Mouse (Mus musculus) midbrain, embryonic 16.5 days (tissue): ENCODE data around the gene Cyb561d2. TPM values are rescaled to one million over a fixed set of nuclear protein-coding genes. Genes with fewer than 3 reads are reported as not detected.
"Not testable (repeated sequence)": the region's sequence is repeated elsewhere in the genome, so short reads cannot be mapped to it uniquely, and the experiment has no call there.

ENCODE experiments used
- ATAC-seq: fragments of 200-750 bp; cut with Nextera tagmentation; 2 replicates; pipeline ENCODE4 v1.8.0; 2017; ENCODE audit warnings: moderate TSS enrichment
- H3K27ac ChIP-seq: fragments of 300-500 bp; sonication (generic); 2 replicates; pipeline ENCODE4 v1.5.1; 2014; ENCODE audit warnings: mild to moderate bottlenecking, low read length, mixed read lengths
- H3K27me3 ChIP-seq: fragments of 300-500 bp; sonication (generic); 2 replicates; pipeline ENCODE4 v1.6.1; 2014; ENCODE audit warnings: low read depth, low read length, mixed read lengths; ENCODE audit not compliant: control insufficient read depth, insufficient read depth
- H3K36me3 ChIP-seq: fragments of 300-500 bp; sonication (generic); 2 replicates; pipeline ENCODE4 v1.6.1; 2014; ENCODE audit warnings: mild to moderate bottlenecking, low read length, moderate library complexity, mixed read lengths; ENCODE audit not compliant: control insufficient read depth, insufficient read depth
- H3K4me1 ChIP-seq: fragments of 300-500 bp; sonication (generic); 2 replicates; pipeline ENCODE4 v1.6.1; 2014; ENCODE audit warnings: mild to moderate bottlenecking, low read length, mixed read lengths; ENCODE audit not compliant: control insufficient read depth, insufficient read depth
- H3K4me2 ChIP-seq: fragments of 300-500 bp; sonication (generic); 2 replicates; pipeline ENCODE4 v1.6.1; 2014; ENCODE audit warnings: mild to moderate bottlenecking, low read length, mixed read lengths
- H3K4me3 ChIP-seq: fragments of 300-500 bp; sonication (generic); 2 replicates; pipeline ENCODE4 v1.5.1; 2014; ENCODE audit warnings: low read depth, mild to moderate bottlenecking, low read length, moderate library complexity, mixed read lengths
- H3K9ac ChIP-seq: fragments of 300-500 bp; sonication (generic); 2 replicates; pipeline ENCODE4 v1.6.1; 2014; ENCODE audit warnings: low read depth, low read length, mixed read lengths
- H3K9me3 ChIP-seq: fragments of 300-500 bp; sonication (generic); replicated peaks from 2 replicates; pipeline ENCODE4 v1.6.1; 2014; ENCODE audit warnings: mild to moderate bottlenecking, low read length, mixed read lengths; ENCODE audit not compliant: control insufficient read depth, poor library complexity, severe bottlenecking
- WGBS: fragments of 180-500 bp; shearing (Covaris S2); extraction: QIAGEN DNeasy Blood & Tissue Kit; methylation state at CpG from one replicate; pipeline ENCODE4 v1.1.7; 2014; 5-methylcytosine and 5-hydroxymethylcytosine counted together
- polyA plus RNA-seq: library from polyadenylated mRNA; unstranded; fragments of >200 nt; fragmentation: Nextera tagmentation; extraction: Ambion mirVana; gene quantifications from 2 replicates; pipeline ENCODE4 v1.2.1, GENCODE M21; 2015

The Cyb561d2 gene
- polyA plus RNA-seq, 1 experiment from 2014 or later: 50.7 TPM

GRCm38 (mm10) chr9:107567702-107568319, 25.8 kb upstream of the Cyb561d2 start, which contains the start of gene Hyal2:
Gene Hyal2, plus strand, starts transcription at chr9:107567945.
- no peaks in the 10 kb centered on the region for H3K9me3 ChIP-seq
- H3K27ac ChIP-seq: peak within 1 kb of the TSS; percentile 92
- peak within 1 kb of the TSS; percentile 93 for H3K4me2 ChIP-seq
- H3K4me3 ChIP-seq: peak within 1 kb of the TSS; percentile 84
- WGBS: 5% methylated on average over 18 of the region's 18 CpGs
- H3K27me3 ChIP-seq: no peaks in the 10 kb centered on the region
- H3K36me3 ChIP-seq: peaks cover 9% of the 10 kb centered on the region; the same call in 1 of the 2 replicates
- peak within 1 kb of the TSS; percentile 88 for H3K9ac ChIP-seq
- peaks cover 46% of the 10 kb centered on the region for H3K4me1 ChIP-seq
- ATAC-seq: no peak

GRCm38 (mm10) chr9:107566855-107567254, 24.9 kb upstream of the Cyb561d2 start:
- H3K4me2 ChIP-seq: no peak overlapping the region
- no peak for ATAC-seq
- 0 out of 2 replicates have a peak overlapping the region, but pooled peaks have one; percentile 14 for H3K27ac ChIP-seq
- no peak overlapping the region for H3K4me3 ChIP-seq
- H3K9me3 ChIP-seq: no peaks in the 10 kb centered on the region
- H3K4me1 ChIP-seq: peaks cover 47% of the 10 kb centered on the region
- WGBS: 69% methylated on average over 3 of the region's 3 CpGs
- H3K9ac ChIP-seq: no peak overlapping the region
- peaks cover 3% of the 10 kb centered on the region; the same call in 1 of the 2 replicates for H3K36me3 ChIP-seq
- no peaks in the 10 kb centered on the region for H3K27me3 ChIP-seq

- H3K9me3 ChIP-seq: no peaks in the 10 kb centered on the region
- H3K9ac ChIP-seq: no peak overlapping the region
- no peak overlapping the region for H3K4me3 ChIP-seq
- H3K27ac ChIP-seq: no peak overlapping the region; the same call in 1 of the 2 replicates
- H3K36me3 ChIP-seq: peaks cover 7% of the 10 kb centered on the region
- WGBS: 61% methylated on average over 15 of the region's 15 CpGs
- peaks cover 42% of the 10 kb centered on the region for H3K4me1 ChIP-seq
- H3K27me3 ChIP-seq: no peaks in the 10 kb centered on the region
- ATAC-seq: no peak
- H3K4me2 ChIP-seq: no peak overlapping the region
These were observed 24.2 kb upstream of the Cyb561d2 start for GRCm38 (mm10) chr9:107566041-107566709.

GRCm38 (mm10) chr9:107565556-107565955, 23.6 kb upstream of the Cyb561d2 start:
- H3K36me3 ChIP-seq, H3K27me3 ChIP-seq, H3K9me3 ChIP-seq, H3K4me3 ChIP-seq, H3K27ac ChIP-seq, H3K4me2 ChIP-seq, H3K9ac ChIP-seq, ATAC-seq: not testable (repeated sequence)
- peaks cover 36% of the 10 kb centered on the region for H3K4me1 ChIP-seq
- WGBS: 49% methylated on average over 5 of the region's 5 CpGs

- ATAC-seq: peak; percentile 96
- WGBS: under 1% methylated on average over 35 of the region's 46 CpGs
These were observed 21.1 kb upstream of the Cyb561d2 start, which contains the start of gene Tusc2 for GRCm38 (mm10) chr9:107563029-107563581. Gene Tusc2, plus strand, starts transcription at chr9:107563255.

GRCm38 (mm10) chr9:107556346-107556745, 14.4 kb upstream of the Cyb561d2 start:
- H3K9ac ChIP-seq: 0 out of 2 replicates have a peak overlapping the region, but pooled peaks have one; percentile 27
- H3K27ac ChIP-seq: no peak overlapping the region
- no peaks in the 10 kb centered on the region for H3K9me3 ChIP-seq
- no peak overlapping the region for H3K4me3 ChIP-seq
- peaks cover 15% of the 10 kb centered on the region for H3K27me3 ChIP-seq
- no peak for ATAC-seq
- peaks cover 32% of the 10 kb centered on the region for H3K4me1 ChIP-seq
- no peak overlapping the region for H3K4me2 ChIP-seq
- H3K36me3 ChIP-seq: peaks cover 27% of the 10 kb centered on the region
- 83% methylated on average over 3 of the region's 3 CpGs for WGBS

More at GRCm38 (mm10) chr9:107563029-107563581, 21.1 kb upstream of the Cyb561d2 start, which contains the start of gene Tusc2:
- Histone ChIP-seq H3K4me3 (peak within 1 kb of the TSS; percentile 93), H3K36me3 (peaks cover 25% of the 10 kb centered on the region), H3K9ac (peak within 1 kb of the TSS; percentile 90), H3K9me3 (no peaks in the 10 kb centered on the region), H3K4me1 (peaks cover 25% of the 10 kb centered on the region), H3K27me3 (no peaks in the 10 kb centered on the region), H3K4me2 (peak within 1 kb of the TSS; percentile 90), H3K27ac (peak within 1 kb of the TSS; percentile 79)

GRCm38 (mm10) chr9:107555701-107556100, 13.7 kb upstream of the Cyb561d2 start:
- 38% methylated on average over 2 of the region's 2 CpGs for WGBS
- H3K9me3 ChIP-seq: no peaks in the 10 kb centered on the region
- no peak for ATAC-seq
- H3K4me2 ChIP-seq: peak overlapping the region; percentile 87
- peaks cover 23% of the 10 kb centered on the region for H3K36me3 ChIP-seq
- H3K4me3 ChIP-seq: peak overlapping the region; percentile 80
- peaks cover 33% of the 10 kb centered on the region for H3K4me1 ChIP-seq
- peak overlapping the region; percentile 88; the same call in 1 of the 2 replicates for H3K9ac ChIP-seq
- H3K27ac ChIP-seq: no peak overlapping the region; the same call in 1 of the 2 replicates
- H3K27me3 ChIP-seq: peaks cover 19% of the 10 kb centered on the region

GRCm38 (mm10) chr9:107555031-107555457, 13.1 kb upstream of the Cyb561d2 start:
- peak; percentile 57 for ATAC-seq
- WGBS: under 1% methylated on average over 23 of the region's 23 CpGs
- peaks cover 23% of the 10 kb centered on the region for H3K36me3 ChIP-seq

More at GRCm38 (mm10) chr9:107555031-107555457, 13.1 kb upstream of the Cyb561d2 start:
- Histone ChIP-seq H3K4me1 (peaks cover 33% of the 10 kb centered on the region), H3K9me3 (no peaks in the 10 kb centered on the region), H3K4me2 (peak overlapping the region; percentile 87), H3K27me3 (peaks cover 26% of the 10 kb centered on the region), H3K9ac (peak overlapping the region; percentile 88), H3K4me3 (peak overlapping the region; percentile 80), H3K27ac (peak overlapping the region; percentile 91)
